Mouse (Mus musculus) layer of hippocampus, adult 9-11 months (tissue): Measurements from ENCODE around the gene Sppl3.
"Not testable (repeated sequence)": the region's sequence is repeated elsewhere in the genome, so short reads cannot be mapped to it uniquely, and the experiment has no call there.

Experiments
- DNase-seq: peaks from one replicate; pipeline ENCODE4 v3.0.0; 2022

Gene Sppl3

GRCm38 (mm10) chr5:115043626-115044025, 32.7 kb downstream of the Sppl3 start:
- no peak for DNase-seq

GRCm38 (mm10) chr5:115045146-115045677, 34.3 kb downstream of the Sppl3 start:
- no peak for DNase-seq

- DNase-seq, result no peak
Observed at GRCm38 (mm10) chr5:115049692-115050091, 38.8 kb downstream of the Sppl3 start.

- DNase-seq, result no peak
Observed at GRCm38 (mm10) chr5:115050776-115051175, 39.8 kb downstream of the Sppl3 start.

GRCm38 (mm10) chr5:115052546-115052945, 41.6 kb downstream of the Sppl3 start:
- DNase-seq, result no peak

- no peak for DNase-seq
Observed at GRCm38 (mm10) chr5:115053791-115054396, 43.0 kb downstream of the Sppl3 start.

- no peak for DNase-seq
Observed at GRCm38 (mm10) chr5:115055418-115055817, 44.5 kb downstream of the Sppl3 start.

- no peak for DNase-seq
Observed at GRCm38 (mm10) chr5:115057153-115057552, 46.2 kb downstream of the Sppl3 start.

GRCm38 (mm10) chr5:115058584-115059297, 47.8 kb downstream of the Sppl3 start:
- no peak for DNase-seq

GRCm38 (mm10) chr5:115060067-115060695, 49.2 kb downstream of the Sppl3 start:
- DNase-seq, result no peak

GRCm38 (mm10) chr5:115060977-115061376, 50.0 kb downstream of the Sppl3 start:
- no peak for DNase-seq

GRCm38 (mm10) chr5:115062566-115062965, 51.6 kb downstream of the Sppl3 start:
- no peak for DNase-seq

GRCm38 (mm10) chr5:115063391-115063790, 52.5 kb downstream of the Sppl3 start:
- DNase-seq, result no peak

- DNase-seq, result no peak
Observed at GRCm38 (mm10) chr5:115066245-115066644, 55.3 kb downstream of the Sppl3 start.

- DNase-seq, result no peak
Observed at GRCm38 (mm10) chr5:115068671-115069421, 57.9 kb downstream of the Sppl3 start.

- no peak for DNase-seq
Observed at GRCm38 (mm10) chr5:115069611-115070010, 58.7 kb downstream of the Sppl3 start.

- no peak for DNase-seq
Observed at GRCm38 (mm10) chr5:115070457-115070856, 59.5 kb downstream of the Sppl3 start.

- no peak for DNase-seq
Observed at GRCm38 (mm10) chr5:115071096-115071901, 60.4 kb downstream of the Sppl3 start.

GRCm38 (mm10) chr5:115072143-115072542, 61.2 kb downstream of the Sppl3 start:
- peak; percentile 56 for DNase-seq

- not testable (repeated sequence) for DNase-seq
Observed at GRCm38 (mm10) chr5:115073306-115073705, 62.4 kb downstream of the Sppl3 start.

- DNase-seq, result no peak
Observed at GRCm38 (mm10) chr5:115074749-115075148, 63.8 kb downstream of the Sppl3 start.
